Mouse (Mus musculus) liver, postnatal 0 days (tissue): ENCODE results near the gene Cdh23. TPM values are rescaled to one million over a fixed set of nuclear protein-coding genes. Genes with fewer than 3 reads are reported as not detected.

Experiments used
- ATAC-seq: fragments of 200-750 bp; cut with Nextera tagmentation; 2 replicates; pipeline ENCODE4 v1.8.0; 2017; ENCODE audit warnings: mild to moderate bottlenecking, moderate library complexity
- DNase-seq: peaks from one replicate; pipeline ENCODE4 v3.0.0-alpha.2; 2016
- H3K27ac ChIP-seq: fragments of 300-500 bp; sonication (generic); 2 replicates; pipeline ENCODE4 v1.5.1; 2014; ENCODE audit warnings: antibody characterized with exemption, moderate library complexity, mild to moderate bottlenecking, low read depth
- H3K27me3 ChIP-seq: fragments of 300-500 bp; sonication (generic); 2 replicates; pipeline ENCODE4 v1.6.1; 2014; ENCODE audit warnings: low read length, control low read depth, mixed read lengths; ENCODE audit not compliant: insufficient read depth
- H3K36me3 ChIP-seq: fragments of 300-500 bp; sonication (generic); replicated peaks from 2 replicates; pipeline ENCODE4 v1.6.1; 2014; ENCODE audit warnings: mild to moderate bottlenecking, control low read depth, low read length, moderate library complexity, mixed read lengths; ENCODE audit not compliant: insufficient read depth
- H3K4me1 ChIP-seq: fragments of 300-500 bp; sonication (generic); 2 replicates; pipeline ENCODE4 v1.6.1; 2014; ENCODE audit warnings: antibody characterized with exemption, mild to moderate bottlenecking, control low read depth; ENCODE audit not compliant: insufficient read depth
- H3K4me2 ChIP-seq: fragments of 300-500 bp; sonication (generic); 2 replicates; pipeline ENCODE4 v1.6.1; 2014; ENCODE audit warnings: low read depth, mild to moderate bottlenecking, low read length, moderate library complexity, mixed read lengths
- H3K4me3 ChIP-seq: fragments of 300-500 bp; sonication (generic); 2 replicates; pipeline ENCODE4 v1.5.1; 2014; ENCODE audit warnings: low read depth, low read length
- H3K9ac ChIP-seq: fragments of 300-500 bp; sonication (generic); replicated peaks from 2 replicates; pipeline ENCODE4 v1.6.1; 2014; ENCODE audit warnings: mild to moderate bottlenecking, moderate library complexity
- H3K9me3 ChIP-seq: fragments of 300-500 bp; sonication (generic); 2 replicates; pipeline ENCODE4 v1.6.1; 2016; ENCODE audit warnings: mild to moderate bottlenecking, control low read depth, low read length, mixed read lengths
- CTCF ChIP-seq: sonication (generic); IDR thresholded peaks from 2 replicates; pipeline ENCODE4 v1.5.1; 2016; ENCODE audit warnings: antibody characterized with exemption, low read depth
- EP300 ChIP-seq: IDR thresholded peaks from 2 replicates; pipeline ENCODE4 v1.6.1; 2016; ENCODE audit warnings: antibody characterized with exemption, low read depth, mild to moderate bottlenecking
- WGBS: fragments of 180-500 bp; shearing (Covaris S2); extraction: QIAGEN DNeasy Blood & Tissue Kit; methylation state at CpG from one replicate; pipeline ENCODE4 v1.1.7; 2014; ENCODE audit not compliant: insufficient replicate concordance; 5-methylcytosine and 5-hydroxymethylcytosine counted together
- polyA plus RNA-seq: library from polyadenylated mRNA; unstranded; fragments of >200 nt; fragmentation: Nextera tagmentation; extraction: Ambion mirVana; gene quantifications from 2 replicates; pipeline ENCODE4 v1.2.1, GENCODE M21; 2015

Gene Cdh23
- polyA plus RNA-seq, 1 experiment from 2014 or later = 0.28 TPM

DNA sequence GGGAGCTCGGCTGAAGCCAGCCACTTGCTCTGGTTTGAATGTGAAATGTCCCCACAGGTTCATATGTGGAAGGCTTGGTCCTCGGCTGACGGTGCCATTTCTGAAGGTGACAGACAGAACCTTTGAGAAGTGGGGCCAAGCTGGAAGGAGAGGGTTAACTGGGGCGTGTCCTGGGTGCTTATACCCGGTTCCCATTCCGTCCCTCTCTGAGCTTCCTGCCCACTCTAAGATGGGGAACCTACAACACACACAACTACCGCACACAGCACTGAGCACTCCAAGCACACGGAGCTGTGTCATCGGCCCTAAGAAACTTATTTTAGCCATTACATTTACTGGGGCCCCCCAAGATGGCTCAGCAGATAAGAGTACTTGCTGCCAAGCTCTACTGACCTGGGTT is 354.8 kb downstream of the Cdh23 start:
- no peak for DNase-seq
- Histone ChIP-seq H3K27ac (no peak overlapping the region), H3K9ac (no peak overlapping the region), H3K9me3 (no peaks in the 10 kb centered on the region), H3K4me3 (no peak overlapping the region), H3K36me3 (no peaks in the 10 kb centered on the region), H3K4me2 (no peak overlapping the region), H3K4me1 (peaks cover 6% of the 10 kb centered on the region), H3K27me3 (no peaks in the 10 kb centered on the region)
- WGBS = 34% methylated on average over 9 of the region's 9 CpGs
- no peak for ATAC-seq
- TF ChIP-seq EP300 (no peak), CTCF (no peak)

DNA sequence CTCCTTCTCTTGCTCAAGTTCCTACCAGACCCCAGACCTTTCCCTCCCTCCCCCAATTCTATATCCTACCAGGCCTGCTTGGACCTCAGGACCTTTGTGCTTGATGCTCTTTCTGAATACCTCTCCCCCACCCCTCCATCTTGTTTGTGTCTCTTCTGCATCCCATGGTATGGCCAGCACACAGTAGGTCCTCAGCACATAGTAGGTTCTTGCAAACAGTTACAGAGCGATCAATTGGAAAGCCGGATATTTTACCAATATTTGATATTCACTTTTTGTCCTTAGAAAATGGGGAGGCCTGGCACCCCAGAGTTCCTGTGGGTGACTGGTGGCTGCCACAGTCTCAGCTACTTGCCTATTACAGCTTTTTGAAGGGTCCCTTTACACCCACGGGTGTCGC is 361.3 kb downstream of the Cdh23 start:
- Histone ChIP-seq H3K4me1 (0 out of 2 replicates have a peak, but pooled peaks cover 3% of the 10 kb centered on the region), H3K4me2 (no peak overlapping the region), H3K9me3 (no peaks in the 10 kb centered on the region), H3K27ac (no peak overlapping the region), H3K27me3 (no peaks in the 10 kb centered on the region), H3K4me3 (no peak overlapping the region), H3K9ac (no peak overlapping the region), H3K36me3 (no peaks in the 10 kb centered on the region)
- no peak for ATAC-seq
- 78% methylated on average over 4 of the region's 4 CpGs for WGBS
- no peak for DNase-seq
- TF ChIP-seq CTCF (no peak), EP300 (no peak)

DNA sequence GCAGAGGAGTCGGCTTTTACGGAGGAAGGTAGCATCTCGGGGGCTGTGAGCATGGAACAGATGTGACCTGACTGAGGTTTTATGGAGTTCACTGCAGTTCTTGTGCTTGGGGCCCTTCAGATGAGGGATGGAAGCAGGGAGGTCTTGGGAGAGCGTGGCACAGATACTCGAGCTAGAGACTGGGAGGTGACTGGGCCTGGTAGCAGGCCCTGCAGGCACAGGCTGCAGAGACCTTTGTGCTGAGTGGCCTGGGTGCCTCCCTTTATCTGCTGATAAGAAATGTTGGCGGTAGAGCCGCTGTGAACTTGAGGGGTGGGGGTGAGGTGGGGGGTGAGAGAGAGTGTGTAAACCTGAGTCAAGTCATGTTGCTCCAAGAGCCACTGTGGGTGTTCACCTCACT is 361.7 kb downstream of the Cdh23 start:
- TF ChIP-seq CTCF = no peak
- TF ChIP-seq EP300 = no peak
- no peak for DNase-seq
- WGBS = 60% methylated on average over 7 of the region's 7 CpGs
- no peak for ATAC-seq
- H3K4me2 ChIP-seq = no peak overlapping the region
- H3K4me1 ChIP-seq = 0 out of 2 replicates have a peak, but pooled peaks cover 3% of the 10 kb centered on the region
- H3K27ac ChIP-seq = no peak overlapping the region
- no peak overlapping the region for H3K9ac ChIP-seq
- no peaks in the 10 kb centered on the region for H3K27me3 ChIP-seq
- H3K9me3 ChIP-seq = no peaks in the 10 kb centered on the region
- no peak overlapping the region for H3K4me3 ChIP-seq
- no peaks in the 10 kb centered on the region for H3K36me3 ChIP-seq

DNA sequence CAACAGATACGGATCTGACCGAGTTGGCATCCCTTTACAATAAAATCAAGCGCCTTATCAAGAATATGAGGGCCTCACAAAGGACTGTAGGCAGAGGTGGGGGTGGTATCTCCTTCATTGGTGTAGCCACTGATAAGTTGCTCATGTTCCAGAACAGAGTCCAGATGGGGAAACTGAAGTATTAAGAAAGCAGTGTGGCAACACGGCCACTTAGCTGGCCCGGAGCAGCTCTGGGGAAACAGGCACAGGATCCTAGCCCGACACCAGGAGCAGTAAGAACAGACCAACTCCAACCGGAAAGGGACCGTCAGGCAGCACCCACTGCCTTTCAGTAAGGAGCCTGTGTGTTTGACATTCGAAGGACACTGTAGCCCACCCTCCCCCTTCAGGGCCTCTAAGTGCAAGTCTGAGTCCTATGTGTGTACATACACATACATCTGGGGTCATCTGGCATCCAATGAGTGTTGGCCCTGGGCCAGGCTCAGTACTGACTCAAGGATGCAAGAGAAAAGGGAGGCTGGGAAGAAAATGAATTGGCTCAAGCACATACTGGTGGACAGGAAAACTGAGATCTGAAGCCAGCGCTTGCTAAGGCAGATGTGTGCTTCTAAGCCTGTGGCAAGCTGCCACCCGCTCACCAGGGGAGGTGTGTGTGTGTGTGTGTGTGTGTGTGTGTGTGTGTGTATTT is 367.2 kb downstream of the Cdh23 start:
- H3K27me3 ChIP-seq = no peaks in the 10 kb centered on the region
- H3K4me1 ChIP-seq = 0 out of 2 replicates have a peak, but pooled peaks cover 3% of the 10 kb centered on the region
- ATAC-seq (no peak), DNase-seq (peak; percentile 31)
- H3K4me2 ChIP-seq = no peak overlapping the region
- H3K9me3 ChIP-seq = no peaks in the 10 kb centered on the region
- H3K4me3 ChIP-seq = no peak overlapping the region
- H3K36me3 ChIP-seq = no peaks in the 10 kb centered on the region
- TF ChIP-seq EP300 (no peak), CTCF (no peak)
- 64% methylated on average over 10 of the region's 11 CpGs for whole genome bisulfite sequencing
- H3K9ac ChIP-seq = no peak overlapping the region
- peak overlapping the region; percentile 46; the same call in 1 of the 2 replicates for H3K27ac ChIP-seq

DNA sequence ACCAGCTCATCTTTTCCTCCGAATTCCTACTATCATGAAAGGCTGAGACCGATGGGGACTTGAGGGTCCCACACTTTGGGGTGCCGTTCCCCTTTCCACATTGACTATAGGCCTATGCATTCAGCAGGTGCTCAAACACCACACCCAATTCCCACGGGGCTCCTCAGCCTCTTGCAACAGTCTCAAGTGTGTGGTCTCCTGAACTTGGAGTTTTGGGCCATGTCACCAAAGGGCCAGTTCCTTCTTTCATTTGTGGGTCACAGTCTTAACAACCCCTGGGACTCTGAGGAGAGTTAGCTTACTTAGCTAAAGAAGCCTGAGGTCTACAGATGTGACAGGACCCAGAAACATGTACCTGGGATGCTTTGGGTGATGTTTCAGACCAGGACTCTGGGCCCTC is 380.1 kb downstream of the Cdh23 start:
- WGBS = 74% methylated on average over 4 of the region's 4 CpGs
- Histone ChIP-seq H3K4me3 (no peak overlapping the region), H3K9ac (no peak overlapping the region), H3K27ac (no peak overlapping the region), H3K36me3 (no peaks in the 10 kb centered on the region), H3K27me3 (no peaks in the 10 kb centered on the region), H3K9me3 (no peaks in the 10 kb centered on the region), H3K4me2 (no peak overlapping the region), H3K4me1 (no peaks in the 10 kb centered on the region)
- no peak for TF ChIP-seq CTCF
- no peak for TF ChIP-seq EP300
- ATAC-seq = no peak
- DNase-seq = no peak

DNA sequence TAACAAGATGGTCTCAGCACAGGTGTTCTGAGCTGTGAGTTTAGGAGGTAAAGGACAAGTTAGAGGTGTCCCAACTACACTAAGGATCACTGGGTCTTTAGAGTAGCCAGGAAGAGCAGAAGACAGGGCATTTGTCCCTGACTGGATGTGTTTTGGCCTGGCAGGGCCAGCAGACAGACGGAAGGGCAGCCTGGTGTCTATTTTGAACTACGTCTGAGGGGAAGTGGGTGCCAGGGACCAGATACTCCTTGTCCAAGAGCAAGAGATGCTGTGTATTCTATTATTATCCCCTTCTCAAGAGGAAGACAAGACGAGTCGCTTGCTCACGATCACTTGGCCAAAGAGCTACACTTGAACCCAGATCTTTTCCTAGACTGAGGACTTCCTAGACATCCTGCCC is 382.7 kb downstream of the Cdh23 start:
- H3K36me3 ChIP-seq = no peaks in the 10 kb centered on the region
- 75% methylated on average over 5 of the region's 5 CpGs for WGBS

More for the DNA sequence above, 382.7 kb downstream of the Cdh23 start:
- no peak for TF ChIP-seq CTCF
- TF ChIP-seq EP300 = no peak
- ATAC-seq (no peak), DNase-seq (no peak)
- H3K9ac ChIP-seq = no peak overlapping the region
- no peak overlapping the region for H3K4me3 ChIP-seq
- H3K27ac ChIP-seq = no peak overlapping the region
- H3K4me2 ChIP-seq = no peak overlapping the region
- H3K9me3 ChIP-seq = no peaks in the 10 kb centered on the region
- no peaks in the 10 kb centered on the region for H3K4me1 ChIP-seq
- H3K27me3 ChIP-seq = no peaks in the 10 kb centered on the region
